Mouse (Mus musculus) gastrocnemius, adult 2 months (tissue): ENCODE results near the gene Ptprb. TPM values are rescaled to one million over a fixed set of nuclear protein-coding genes. Genes with fewer than 3 reads are reported as not detected.

Experiments
- DNase-seq: peaks from one replicate; pipeline ENCODE4 v3.0.0; 2022
- H3K27ac ChIP-seq: fragments of 200-600 bp; 2 replicates; pipeline ENCODE4 v1.8.1; 2022; ENCODE audit warnings: mild to moderate bottlenecking
- H3K4me3 ChIP-seq: fragments of 200-600 bp; 2 replicates; pipeline ENCODE4 v1.8.1; 2022; ENCODE audit warnings: mild to moderate bottlenecking, moderate library complexity
- CTCF ChIP-seq: fragments of 200-600 bp; IDR thresholded peaks from 2 replicates; pipeline ENCODE4 v1.8.1; 2022; ENCODE audit warnings: antibody characterized with exemption, mild to moderate bottlenecking, moderate library complexity
- intact Hi-C: fragments of 180-260 bp; cut with DNase I; formaldehyde crosslinking; loops from one replicate; pipeline ENCODE4 v1.15.1; 2025
- total RNA-seq, 2 experiments: library from RNA; stranded (reverse); gene quantifications; 2 replicates each; pipeline ENCODE4 v1.2.3; 2021

The Ptprb gene
- total RNA-seq, 2 experiments from 2014 or later = 22.3 to 32.2 TPM

GRCm38 (mm10) chr10:116393790-116394475, 118.6 kb downstream of the Ptprb start:
- intact Hi-C loops = no loop called here
- TF ChIP-seq CTCF = no peak
- DNase-seq = no peak
- no peak overlapping the region for H3K4me3 ChIP-seq
- no peak overlapping the region for H3K27ac ChIP-seq

GRCm38 (mm10) chr10:116394585-116394984, 119.3 kb downstream of the Ptprb start:
- no peak overlapping the region for H3K4me3 ChIP-seq
- DNase-seq = no peak
- no peak overlapping the region for H3K27ac ChIP-seq
- no peak for TF ChIP-seq CTCF
- intact Hi-C loops = no loop called here

GRCm38 (mm10) chr10:116396279-116396678, 121.0 kb downstream of the Ptprb start:
- intact Hi-C loops = no loop called here

GRCm38 (mm10) chr10:116396966-116397365, 121.6 kb downstream of the Ptprb start:
- DNase-seq = no peak
- no peak for TF ChIP-seq CTCF
- intact Hi-C loops = no loop called here
- no peak overlapping the region for H3K4me3 ChIP-seq
- no peak overlapping the region for H3K27ac ChIP-seq

More at GRCm38 (mm10) chr10:116396279-116396678, 121.0 kb downstream of the Ptprb start:
- H3K4me3 ChIP-seq = no peak overlapping the region
- TF ChIP-seq CTCF = no peak
- DNase-seq = no peak
- no peak overlapping the region for H3K27ac ChIP-seq

GRCm38 (mm10) chr10:116397573-116397972, 122.2 kb downstream of the Ptprb start:
- H3K4me3 ChIP-seq = peak overlapping the region; percentile 11; the same call in 1 of the 2 replicates
- DNase-seq = no peak
- H3K27ac ChIP-seq = no peak overlapping the region
- intact Hi-C loops = no loop called here
- no peak for TF ChIP-seq CTCF

- peak overlapping the region; percentile 11; the same call in 1 of the 2 replicates for H3K4me3 ChIP-seq
- intact Hi-C loops = no loop called here
- no peak for DNase-seq
- no peak overlapping the region for H3K27ac ChIP-seq
- TF ChIP-seq CTCF = no peak
Observed at GRCm38 (mm10) chr10:116397973-116398372, 122.7 kb downstream of the Ptprb start.

- intact Hi-C loops = no loop called here
- no peak for TF ChIP-seq CTCF
- Histone ChIP-seq H3K27ac (no peak overlapping the region), H3K4me3 (no peak overlapping the region)
- DNase-seq = no peak
Observed at GRCm38 (mm10) chr10:116402742-116403425, 127.6 kb downstream of the Ptprb start.

- Histone ChIP-seq H3K27ac (no peak overlapping the region), H3K4me3 (no peak overlapping the region)
- no peak for TF ChIP-seq CTCF
- DNase-seq = no peak
- intact Hi-C loops = no loop called here
Observed at GRCm38 (mm10) chr10:116403679-116404078, 128.4 kb downstream of the Ptprb start.

GRCm38 (mm10) chr10:116405011-116405410, 129.7 kb downstream of the Ptprb start:
- Histone ChIP-seq H3K4me3 (no peak overlapping the region), H3K27ac (no peak overlapping the region)
- no peak for TF ChIP-seq CTCF
- no peak for DNase-seq
- intact Hi-C loops = no loop called here

- no peak for DNase-seq
- no peak for TF ChIP-seq CTCF
- no peak overlapping the region for H3K27ac ChIP-seq
- intact Hi-C loops = no loop called here
- no peak overlapping the region for H3K4me3 ChIP-seq
Observed at GRCm38 (mm10) chr10:116407684-116408359, 132.5 kb downstream of the Ptprb start.

GRCm38 (mm10) chr10:116410826-116411225, 135.5 kb downstream of the Ptprb start:
- intact Hi-C loops = no loop called here
- no peak overlapping the region for H3K27ac ChIP-seq
- H3K4me3 ChIP-seq = no peak overlapping the region
- no peak for DNase-seq
- TF ChIP-seq CTCF = no peak

GRCm38 (mm10) chr10:116416142-116416541, 140.8 kb downstream of the Ptprb start:
- TF ChIP-seq CTCF = no peak
- DNase-seq = no peak
- intact Hi-C loops = no loop called here
- Histone ChIP-seq H3K4me3 (no peak overlapping the region), H3K27ac (no peak overlapping the region)

GRCm38 (mm10) chr10:116416726-116417125, 141.4 kb downstream of the Ptprb start:
- intact Hi-C loops = no loop called here
- Histone ChIP-seq H3K27ac (no peak overlapping the region), H3K4me3 (no peak overlapping the region)
- no peak for TF ChIP-seq CTCF
- DNase-seq = no peak
